Mouse (Mus musculus) telencephalon, adult 2 months (tissue): ENCODE measurements around the gene Pdia2.

Experiments used
- DNase-seq: peaks from one replicate; pipeline ENCODE4 v3.0.0-alpha.2; 2011; ENCODE audit warnings: low read depth, low spot score

Pdia2 gene

GRCm38 (mm10) chr17:26198892-26199291, at the start of gene Pdia2:
TSS of gene Pdia2 (minus strand) at chr17:26199087.
- no peak for DNase-seq

DNA sequence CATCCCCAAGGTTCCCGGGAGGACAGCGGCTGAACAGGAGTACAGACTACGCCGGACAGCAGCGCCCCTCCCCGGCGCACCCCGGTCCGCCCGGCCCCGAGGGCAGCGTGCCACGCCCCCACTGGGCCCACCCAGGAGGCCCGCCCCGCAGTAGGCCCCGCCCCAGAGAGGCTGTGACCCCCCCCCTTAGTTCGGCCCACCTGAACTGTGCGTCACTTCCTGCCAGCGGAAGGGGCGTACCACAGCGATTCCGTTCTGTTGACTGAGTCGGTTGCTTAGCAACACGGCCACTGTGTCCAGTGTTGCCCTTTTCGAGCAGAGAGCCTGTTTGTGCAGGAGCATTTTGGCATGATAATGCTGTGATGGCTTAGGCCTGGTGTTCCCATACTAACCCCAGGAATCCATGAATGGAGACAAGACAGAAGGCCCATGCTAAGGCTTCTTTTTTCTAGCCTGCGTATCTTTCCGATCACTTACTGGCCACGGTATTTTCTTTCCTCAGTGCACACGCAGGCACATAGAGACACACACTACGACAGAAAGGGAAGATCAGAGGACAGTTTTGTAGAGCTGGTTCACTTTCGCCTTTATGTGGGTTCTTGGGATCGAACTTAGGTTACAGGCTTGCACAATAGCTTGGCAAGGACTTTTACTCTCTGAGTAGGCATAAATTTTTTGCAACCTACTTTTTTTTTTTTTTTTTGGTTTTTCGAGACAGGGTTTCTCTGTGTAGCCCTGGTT, 45.4 kb upstream of the Pdia2 start, which contains the start of gene Fam234a:
TSS of gene Fam234a (minus strand) at position 142 of the 741 bp plus-strand sequence.
- DNase-seq, result peak; percentile 94

DNA sequence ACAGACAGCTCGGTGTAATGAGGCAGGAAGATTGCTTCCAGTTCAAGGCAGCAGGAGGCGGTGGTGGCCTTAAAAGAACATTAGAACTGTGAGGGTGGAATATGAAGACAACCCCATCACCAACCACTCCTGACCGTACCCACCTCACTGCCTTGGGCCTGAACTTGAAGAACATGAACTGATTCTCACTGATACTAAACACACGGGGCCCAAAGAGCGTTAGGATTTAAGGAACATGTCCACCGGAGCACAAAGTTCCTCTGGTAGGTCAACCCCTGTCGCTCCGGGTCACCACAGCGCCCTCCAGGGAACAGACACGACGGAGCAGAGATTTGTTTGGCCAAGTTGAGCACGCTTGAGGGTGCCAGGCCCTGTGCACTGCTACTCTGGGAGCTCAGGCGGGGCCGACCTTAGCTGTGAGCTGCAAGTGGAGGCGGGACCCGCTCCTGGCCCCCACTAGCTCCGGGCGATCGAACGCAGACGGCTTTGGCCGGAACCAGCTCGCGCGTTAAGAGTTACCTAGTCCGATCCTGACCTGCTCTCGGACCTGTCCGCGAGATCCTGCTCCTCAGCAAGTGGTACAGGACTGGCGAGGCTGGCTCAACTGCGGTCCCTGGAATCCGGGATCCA, 44.7 kb upstream of the Pdia2 start:
- peak; percentile 24 for DNase-seq

GRCm38 (mm10) chr17:26240990-26241389, 42.1 kb upstream of the Pdia2 start:
- no peak for DNase-seq

DNA sequence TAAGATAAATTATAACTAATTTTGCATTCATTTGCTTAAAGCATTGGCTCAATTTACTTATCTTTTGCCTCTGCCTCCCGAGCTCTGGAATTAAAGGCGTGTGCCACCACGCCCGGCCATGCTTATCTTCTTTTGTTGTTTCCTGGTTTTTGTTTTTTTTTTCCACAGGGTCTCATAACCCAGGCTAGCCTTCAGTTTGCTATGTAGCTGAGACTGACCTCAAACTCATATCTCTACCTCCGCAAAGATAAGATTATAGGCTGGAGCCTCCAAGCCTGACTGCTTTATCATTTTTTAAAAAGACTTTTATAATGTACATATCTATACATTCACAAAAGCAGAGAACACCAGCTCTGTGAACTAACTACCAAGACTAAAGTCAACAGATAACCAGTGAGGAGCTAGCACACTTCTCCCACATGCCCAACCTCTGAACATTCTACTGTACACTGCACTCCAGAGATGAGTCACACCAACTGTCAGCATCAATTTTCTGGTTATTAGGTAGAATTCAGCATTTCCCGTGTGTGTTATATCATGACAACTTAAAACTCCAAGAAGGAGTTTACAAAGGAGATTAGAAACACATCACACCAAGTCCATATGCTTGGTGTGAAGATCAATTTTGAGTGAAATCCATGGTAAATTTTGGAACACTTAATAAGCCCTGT, 41.4 kb upstream of the Pdia2 start:
- DNase-seq, result no peak

DNA sequence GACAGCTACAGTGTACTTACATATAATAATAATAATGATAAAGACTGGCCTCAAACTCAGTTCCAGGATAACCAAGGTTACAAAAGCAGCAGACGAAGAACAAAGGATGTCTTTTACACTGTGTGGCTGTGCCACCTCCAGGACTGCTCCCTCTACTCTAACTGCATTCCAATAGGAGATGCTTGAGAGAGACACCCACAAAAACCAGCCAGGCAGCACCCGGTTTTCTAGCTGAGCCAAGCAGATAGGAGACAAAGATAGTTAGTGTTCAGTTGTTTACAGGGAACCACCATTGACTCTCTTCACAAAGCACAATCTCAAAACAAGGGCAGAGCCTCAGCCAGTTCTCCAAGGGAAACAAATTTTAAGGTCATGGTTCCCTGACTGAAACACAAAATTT, 40.7 kb upstream of the Pdia2 start:
- DNase-seq, result peak; percentile 43

GRCm38 (mm10) chr17:26237667-26238066, 38.8 kb upstream of the Pdia2 start:
- no peak for DNase-seq

- no peak for DNase-seq
These were observed 36.4 kb upstream of the Pdia2 start for GRCm38 (mm10) chr17:26235077-26235815.

GRCm38 (mm10) chr17:26234386-26234785, 35.5 kb upstream of the Pdia2 start:
- no peak for DNase-seq

DNA sequence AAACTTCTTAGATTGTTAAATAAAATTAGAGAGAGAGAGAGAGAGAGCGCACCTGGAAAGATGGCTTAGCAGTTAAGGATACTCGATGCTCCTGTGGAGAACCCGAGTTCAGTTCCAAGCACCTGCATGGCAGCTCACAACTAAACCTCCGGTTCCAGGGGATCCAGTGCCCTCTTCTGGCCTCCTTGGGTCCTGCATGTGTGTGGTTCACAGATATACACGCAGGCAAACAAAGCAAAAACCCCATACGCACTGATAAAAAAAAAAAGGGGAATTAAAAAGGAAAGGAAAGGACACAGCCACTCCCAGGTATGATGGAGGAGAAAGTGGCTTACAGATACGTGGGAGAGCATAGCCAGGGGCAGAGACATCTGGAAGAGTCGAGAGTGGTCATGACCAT, 34.0 kb upstream of the Pdia2 start:
- no peak for DNase-seq

GRCm38 (mm10) chr17:26231156-26231555, 32.3 kb upstream of the Pdia2 start:
- DNase-seq, result no peak

GRCm38 (mm10) chr17:26229776-26230175, 30.9 kb upstream of the Pdia2 start:
- no peak for DNase-seq

DNA sequence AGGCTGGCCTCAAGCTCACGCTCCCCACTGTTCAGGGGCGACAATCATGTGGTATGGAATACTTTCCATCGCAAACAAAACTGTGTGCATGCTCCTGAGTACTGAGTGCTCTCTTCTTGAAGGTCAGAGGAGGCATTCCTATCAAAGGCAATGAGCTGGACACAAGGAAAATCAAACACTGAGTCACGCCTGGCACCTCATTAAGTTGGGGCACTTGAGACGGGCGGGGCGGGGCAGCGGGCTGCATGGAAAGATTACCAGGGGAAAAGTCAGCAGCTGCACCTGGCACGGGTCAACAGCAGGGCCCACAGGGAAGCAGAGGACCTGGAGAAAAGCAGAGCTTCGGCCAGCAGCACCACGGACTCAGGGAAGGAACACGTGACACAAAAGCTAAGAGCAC, 26.3 kb upstream of the Pdia2 start:
- DNase-seq, result no peak

DNA sequence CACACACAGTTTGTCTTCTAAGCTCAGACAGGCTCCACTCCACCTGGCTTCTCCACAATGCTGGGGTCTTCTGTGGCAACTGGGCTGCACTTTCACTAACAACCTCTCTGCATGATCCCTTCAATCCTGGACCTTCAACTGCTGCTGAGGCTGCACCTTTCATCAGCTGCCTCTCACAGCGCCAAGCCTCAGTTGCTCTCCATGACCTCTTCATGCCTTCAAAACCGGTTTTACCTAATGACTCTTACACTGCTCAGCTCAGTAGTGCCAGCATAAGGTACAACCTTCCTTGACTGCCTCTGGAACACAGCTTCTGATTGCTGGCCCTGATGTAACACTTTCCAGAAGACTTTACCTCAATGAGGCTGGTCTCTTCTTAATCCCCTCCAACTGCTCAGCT, 22.6 kb upstream of the Pdia2 start:
- DNase-seq, result no peak

DNA sequence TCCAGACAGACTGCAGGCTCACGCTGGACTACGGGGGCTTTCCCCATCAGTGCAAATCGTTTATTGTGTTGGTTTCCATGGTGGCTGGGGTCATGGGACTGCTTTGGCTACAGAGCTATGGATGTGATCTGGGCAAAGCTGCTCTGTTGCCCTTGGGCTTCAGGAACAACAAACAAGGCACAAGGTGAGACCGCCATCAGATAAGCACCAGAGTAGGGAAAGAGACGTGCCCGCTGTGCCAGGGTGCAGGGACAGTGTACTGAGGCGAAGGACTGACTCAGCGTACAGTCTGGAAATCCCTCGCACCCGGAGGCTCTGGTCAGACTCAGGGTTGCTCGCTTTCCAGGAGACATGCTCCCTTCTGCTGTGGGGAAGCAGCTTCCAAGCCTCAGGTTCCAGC, 13.8 kb upstream of the Pdia2 start:
- DNase-seq, result no peak

DNA sequence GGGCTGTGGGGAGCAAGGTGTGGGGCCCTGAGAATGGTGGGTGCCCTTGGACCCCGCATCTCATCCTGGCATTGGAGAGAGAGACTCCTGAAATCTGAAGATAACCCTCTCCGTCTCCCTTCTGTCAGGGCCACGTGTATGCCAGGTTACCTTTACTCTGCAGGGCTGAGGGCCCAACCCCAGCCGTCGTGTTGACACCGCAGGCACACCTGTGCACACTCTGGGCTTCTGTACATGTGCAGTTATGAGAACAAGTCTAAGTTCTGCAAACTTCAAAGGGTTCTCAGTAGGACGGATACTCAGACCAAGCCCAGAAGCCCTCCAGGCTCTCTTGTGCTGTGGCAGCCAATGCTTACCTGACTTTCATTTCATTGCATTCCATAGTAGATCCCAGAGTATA, 13.4 kb upstream of the Pdia2 start:
- no peak for DNase-seq

- no peak for DNase-seq
These were observed 8.8 kb upstream of the Pdia2 start, which contains the start of gene Arhgdig for GRCm38 (mm10) chr17:26207686-26208085. TSS of gene Arhgdig (minus strand) at chr17:26207786.

- DNase-seq, result no peak
These were observed 7.5 kb upstream of the Pdia2 start for GRCm38 (mm10) chr17:26206392-26206791.

DNA sequence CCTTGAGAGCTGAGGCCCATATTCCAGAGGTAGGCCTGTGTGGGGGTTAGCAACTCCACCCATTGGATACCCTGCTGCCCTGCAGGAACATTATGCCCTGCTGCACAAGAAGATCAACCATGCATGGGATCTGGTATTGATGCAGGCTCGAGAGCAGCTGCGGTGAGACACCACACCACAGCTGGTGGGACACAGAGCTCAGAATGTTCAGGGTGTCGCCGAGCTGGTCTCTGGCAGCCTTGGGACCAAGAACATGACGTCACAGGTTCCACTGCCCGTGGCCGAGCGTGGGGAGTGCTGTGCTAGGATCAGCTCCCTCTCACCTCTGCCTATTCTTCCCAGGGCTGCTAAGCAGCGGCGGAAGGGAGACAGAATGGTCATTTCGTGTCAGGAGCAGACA, 5.9 kb upstream of the Pdia2 start:
- no peak for DNase-seq

DNA sequence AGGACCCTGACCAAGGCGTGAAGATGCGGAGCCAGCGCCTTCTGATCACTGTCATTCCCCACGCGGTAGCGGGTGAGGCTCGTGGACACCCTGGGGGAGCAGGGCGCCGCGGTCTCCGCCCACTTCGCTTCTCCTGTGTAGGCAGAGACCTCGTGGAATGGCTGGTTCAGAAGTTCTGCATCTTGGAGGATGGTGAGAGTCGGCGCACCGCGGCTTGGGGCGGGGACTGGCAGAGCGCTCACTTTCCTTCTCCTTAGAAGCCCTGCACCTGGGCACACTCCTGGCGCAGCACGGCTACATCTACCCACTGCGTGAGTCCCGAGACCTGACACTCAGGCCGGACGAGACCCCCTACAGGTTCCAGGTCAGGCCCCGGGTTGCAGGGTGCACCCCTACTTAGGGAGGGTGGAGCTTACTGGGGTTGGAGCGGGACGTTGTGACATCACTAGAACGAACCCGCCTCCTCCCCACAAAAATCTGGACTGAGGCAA, 4.5 kb upstream of the Pdia2 start:
- DNase-seq, result peak; percentile 62

DNA sequence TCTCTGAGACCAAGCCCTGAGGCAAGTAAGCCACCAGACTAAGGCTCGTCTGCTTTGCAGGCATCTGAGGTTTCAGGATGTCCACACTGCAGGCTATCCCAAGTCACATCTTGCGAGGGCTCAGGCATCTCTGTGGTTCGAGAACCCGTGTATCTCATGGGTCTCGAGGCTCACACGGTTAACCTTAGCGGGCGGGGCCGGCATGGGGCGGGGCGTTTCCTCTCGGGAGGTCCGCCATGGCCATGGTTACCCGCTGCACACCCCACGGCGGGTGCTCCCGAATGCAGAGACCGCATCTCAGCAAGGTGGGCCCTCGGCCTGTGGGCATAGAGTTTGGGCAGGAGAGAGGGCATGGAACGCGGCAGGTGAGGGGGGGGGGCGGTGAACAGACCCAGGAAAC, 3.9 kb upstream of the Pdia2 start, which contains the start of gene Rgs11:
TSS of gene Rgs11 (plus strand) at position 215 of the 400 bp plus-strand sequence.
- no peak for DNase-seq

DNA sequence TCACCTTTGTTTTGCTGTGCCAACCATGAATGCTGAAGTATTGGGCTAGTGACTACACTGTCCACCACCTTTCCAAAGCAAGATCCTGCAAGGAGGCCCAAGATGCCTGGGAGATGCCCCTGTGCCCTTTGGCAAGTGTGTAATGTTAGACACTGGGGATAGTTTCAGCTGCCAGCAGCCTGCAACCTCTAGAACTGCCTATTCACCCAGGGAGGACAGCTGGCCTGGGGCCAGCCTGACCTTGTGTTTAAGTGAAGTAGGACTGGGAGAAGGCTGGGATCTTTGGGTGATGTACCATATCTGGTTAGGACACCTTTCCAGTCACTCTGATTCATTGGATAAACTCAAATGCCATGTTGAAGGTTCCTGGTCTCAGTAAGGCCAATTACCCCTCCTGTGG, 3.1 kb upstream of the Pdia2 start:
- DNase-seq, result no peak
